In the genomic region with DNA sequence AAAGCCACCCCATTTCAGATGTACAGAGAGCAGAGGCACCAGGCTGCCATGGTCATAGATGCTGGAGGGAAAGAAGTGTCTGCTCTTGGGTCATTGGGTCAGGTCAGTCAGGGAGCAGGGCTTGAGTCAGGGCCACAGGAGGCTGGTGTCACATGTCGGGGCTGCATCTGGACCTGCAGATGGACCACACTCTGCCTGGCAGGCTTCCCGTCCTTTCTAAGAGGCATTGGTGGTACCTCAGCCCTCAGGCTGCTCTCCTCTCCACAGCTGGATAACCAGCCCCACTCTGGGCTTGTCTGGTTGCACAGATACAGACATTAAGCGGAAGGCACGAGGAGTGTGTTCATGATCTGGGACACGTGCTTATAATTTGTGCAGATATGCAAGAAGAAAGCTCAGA, we compare ENCODE assay signal across 18 mouse cellular contexts.
DNase-seq lines count a peak whose midpoint lies in the region; ATAC-seq and TF ChIP-seq lines count a peak whose summit lies in the region.
"Had no signal": no experiment of that assay in that cellular context is flagged by ENCODE, and none has a peak within 500 bp of the region (broad histone marks: within the 10 kb centered on the region; RNA-seq: fewer than 3 reads in every experiment).

No protein-coding gene starts in this region.

- no peak overlapping the region for H3K4me3 ChIP-seq in heart, embryonic 13.5 days
- H3K4me3 ChIP-seq in layer of hippocampus, adult 2 months, result no peak overlapping the region
- H3K4me3 ChIP-seq: neural tube, embryonic 12.5 days had no signal

- peaks cover 7% of the 10 kb centered on the region for H3K36me3 ChIP-seq in heart, embryonic 13.5 days

- no peak overlapping the region for H3K9ac ChIP-seq in heart, embryonic 13.5 days
- H3K9ac ChIP-seq: neural tube, embryonic 12.5 days had no signal

- H3K27ac ChIP-seq in heart, embryonic 13.5 days (replicated peaks), result peak overlapping the region; percentile 80; the same call in 1 of the 2 replicates
- H3K27ac ChIP-seq in layer of hippocampus, adult 2 months, result peak overlapping the region; percentile 46; the same call in 1 of the 2 replicates
- H3K27ac ChIP-seq: hindbrain, postnatal 0 days; macrophage; neural tube, embryonic 12.5 days had no signal

- no peaks in the 10 kb centered on the region for H3K9me3 ChIP-seq in heart, embryonic 13.5 days
- H3K9me3 ChIP-seq: neural tube, embryonic 12.5 days had no signal

- no peak for ATAC-seq in heart, embryonic 13.5 days (ENCODE audit: extremely low read depth, insufficient number of reproducible peaks, low FRiP score, low TSS enrichment)
- ATAC-seq in erythroblast, adult 5-6 weeks (replicated peaks; ENCODE audit: low FRiP score, poor library complexity, severe bottlenecking), result no peak
- ATAC-seq: CD4-positive, CD25-positive, alpha-beta regulatory T cell, adult 4 months; hindbrain, postnatal 0 days had no signal

- peaks cover 93% of the 10 kb centered on the region for H3K4me1 ChIP-seq in heart, embryonic 13.5 days

- no peak for DNase-seq in heart, adult 8-10 months (ENCODE audit: low spot score)
- no peak for DNase-seq in layer of hippocampus, adult 2 months (ENCODE audit: low spot score in 2 of 2)
- DNase-seq in layer of hippocampus, postnatal 10 days (ENCODE audit: low spot score in 2 of 2), result no peak
- peak; percentile 1 for DNase-seq in urinary bladder, postnatal 25 days (ENCODE audit: low spot score)
- no peak for DNase-seq in urinary bladder, adult 18-20 months (ENCODE audit: low spot score in 2 of 2)
- no peak for DNase-seq in layer of hippocampus, adult 18-20 months (ENCODE audit: low spot score in 2 of 2)
- DNase-seq: adrenal gland, postnatal 14 days; cerebellum, adult 9-10 months; embryo, embryonic 11 days; layer of hippocampus, postnatal 36 days; lung, adult 2 months; thymus, adult 18-20 months had no signal

- no peak for TF ChIP-seq CTCF in layer of hippocampus, adult 2 months (conservative IDR thresholded peaks at IDR 0.05)

- H3K27me3 ChIP-seq in heart, embryonic 13.5 days (replicated peaks), result no peaks in the 10 kb centered on the region
- H3K27me3 ChIP-seq: neural tube, embryonic 12.5 days had no signal

- 82% methylated on average over 5 of the region's 5 CpGs for WGBS in heart, embryonic 13.5 days

- H3K4me2 ChIP-seq in heart, embryonic 13.5 days, result no peak overlapping the region
- H3K4me2 ChIP-seq: neural tube, embryonic 12.5 days had no signal
